Mouse (Mus musculus) testis, adult 2 months (tissue): Measurements from ENCODE around the gene Prcd.

Experiments
- CTCF ChIP-seq: fragments of 200-500 bp; IDR thresholded peaks from 2 replicates; pipeline ENCODE4 v1.5.1; 2012; ENCODE audit warnings: low read depth, mild to moderate bottlenecking, inconsistent platforms, low read length, moderate library complexity; ENCODE audit not compliant: control insufficient read depth, insufficient read depth, insufficient replicate concordance
- POLR2A ChIP-seq: fragments of 200-500 bp; IDR thresholded peaks from 2 replicates; pipeline ENCODE4 v1.6.1; 2012; ENCODE audit warnings: low read depth, mild to moderate bottlenecking, inconsistent platforms, low read length, moderate library complexity; ENCODE audit not compliant: control insufficient read depth

DNA sequence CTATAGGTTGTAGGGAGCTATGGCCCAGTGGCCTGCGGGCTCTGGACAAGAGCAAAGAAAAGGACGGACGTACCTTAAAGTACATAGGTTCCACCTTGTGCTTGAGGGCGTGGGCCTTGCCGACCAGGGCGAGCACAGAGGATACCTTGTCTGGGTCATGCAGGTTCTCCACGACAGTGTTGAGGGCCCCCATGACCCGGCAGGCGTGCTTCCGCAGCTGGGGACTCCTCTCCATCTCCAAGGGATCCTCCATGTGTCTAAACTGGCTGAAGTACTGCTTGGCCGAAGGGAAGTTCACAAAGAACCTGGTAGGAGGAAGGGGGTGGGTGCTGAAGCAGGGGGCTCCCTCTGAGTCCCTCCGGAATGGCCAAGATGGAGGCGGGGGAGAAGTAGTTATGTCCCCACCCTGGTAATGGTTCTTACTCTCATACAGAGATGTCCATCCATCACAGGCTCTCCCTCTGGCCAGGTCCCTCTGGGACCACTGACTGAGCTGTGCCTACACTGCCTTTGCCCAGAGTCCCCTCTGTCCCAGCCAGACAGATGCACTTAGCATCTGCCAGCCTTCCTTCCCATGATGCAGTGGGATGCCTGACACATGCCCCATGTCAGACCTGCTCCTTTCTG, 3.5 kb upstream of the Prcd start:
- TF ChIP-seq CTCF (no peak), POLR2A (no peak)
